Mouse (Mus musculus) B cell, adult 62 days (primary cell): Measurements from ENCODE around the gene Med10. TPM values are rescaled to one million over a fixed set of nuclear protein-coding genes. Genes with fewer than 3 reads are reported as not detected.

ENCODE experiments used
- total RNA-seq: library from RNA; stranded (reverse); gene quantifications from 4 replicates; pipeline ENCODE4 v1.2.4, GENCODE M21; 2023

Gene Med10
- 70.8 to 78.4 TPM (median 74.7 TPM) in 4 replicates for total RNA-seq

DNA sequence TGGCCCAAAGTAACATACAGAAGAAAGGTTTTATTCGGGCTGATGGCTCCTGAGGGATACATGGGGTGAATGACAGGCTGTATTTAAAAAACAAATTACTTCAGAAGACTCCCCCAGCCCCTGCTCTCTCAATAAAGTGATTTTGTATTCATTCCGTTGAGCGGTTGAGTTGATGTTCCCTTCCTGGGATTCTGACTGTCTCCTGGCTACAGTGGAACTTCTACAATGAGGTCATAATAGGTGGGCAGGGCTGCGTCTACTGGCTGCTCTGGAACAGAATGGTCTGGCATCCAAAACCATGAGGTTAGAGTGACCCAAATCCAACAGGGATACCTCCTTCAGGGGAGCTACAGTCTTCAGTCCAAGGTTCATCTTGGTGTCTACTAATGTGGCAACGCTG is at the start of gene Med10:
Gene Med10, plus strand, starts transcription at position 301 of the 400 bp plus-strand sequence.

Other genes with a start within 250 kb of the Med10 start
- gene Srd5a1, start 191.0 kb upstream of the Med10 start, total RNA-seq, result 0.23 to 0.91 TPM (median 0.54 TPM) in 3 of 4 replicates, not detected in the other
- not detected in 4 replicates for gene Ube2ql1, start 62.5 kb upstream of the Med10 start, total RNA-seq